Mouse (Mus musculus): ENCODE results near the gene Tmem200c. TPM values are rescaled to one million over a fixed set of nuclear protein-coding genes. Genes with fewer than 3 reads are reported as not detected.

Tmem200c gene
- 2.8 and 3.6 TPM in 2 replicates for polyA plus RNA-seq (2016; fragmentation: Nextera tagmentation; extraction: Ambion mirVana)

DNA sequence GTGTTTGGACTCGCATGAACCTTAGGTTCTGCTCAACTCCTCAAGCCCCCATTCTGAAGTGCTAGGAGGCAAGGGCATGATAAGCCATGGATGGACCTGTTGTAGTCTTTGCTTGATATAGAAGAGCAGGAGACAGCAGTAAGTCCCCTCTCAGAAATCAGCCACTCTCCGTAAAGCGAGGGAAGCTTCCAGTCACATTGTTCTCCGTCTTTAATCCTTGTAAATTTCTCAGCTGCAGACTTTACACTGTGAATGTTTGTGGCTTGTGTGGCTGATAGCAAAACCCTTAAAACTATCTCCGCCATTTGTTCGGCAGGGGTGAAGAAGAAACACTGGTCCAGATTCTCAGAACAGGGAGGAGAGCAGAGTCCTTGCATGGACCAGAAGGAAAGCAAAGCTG lies at the start of gene Tmem200c:
TSS of gene Tmem200c (plus strand) at position 301 of the 400 bp plus-strand sequence.
- H3K36me3 ChIP-seq = no peaks in the 10 kb centered on the region
- H3K4me3 ChIP-seq = no peak within 1 kb of the TSS
- no peaks in the 10 kb centered on the region for H3K4me1 ChIP-seq
- H3K27ac ChIP-seq = no peak within 1 kb of the TSS
- H3K9ac ChIP-seq = no peak within 1 kb of the TSS
- H3K27me3 ChIP-seq = no peaks in the 10 kb centered on the region
- no peak for ATAC-seq (ENCODE audit: insufficient number of reproducible peaks, insufficient read depth, low FRiP score, low TSS enrichment)
- H3K4me2 ChIP-seq (replicated peaks) = no peak within 1 kb of the TSS
- 79% methylated on average over 6 of the region's 6 CpGs for WGBS
- H3K9me3 ChIP-seq = no peaks in the 10 kb centered on the region

DNA sequence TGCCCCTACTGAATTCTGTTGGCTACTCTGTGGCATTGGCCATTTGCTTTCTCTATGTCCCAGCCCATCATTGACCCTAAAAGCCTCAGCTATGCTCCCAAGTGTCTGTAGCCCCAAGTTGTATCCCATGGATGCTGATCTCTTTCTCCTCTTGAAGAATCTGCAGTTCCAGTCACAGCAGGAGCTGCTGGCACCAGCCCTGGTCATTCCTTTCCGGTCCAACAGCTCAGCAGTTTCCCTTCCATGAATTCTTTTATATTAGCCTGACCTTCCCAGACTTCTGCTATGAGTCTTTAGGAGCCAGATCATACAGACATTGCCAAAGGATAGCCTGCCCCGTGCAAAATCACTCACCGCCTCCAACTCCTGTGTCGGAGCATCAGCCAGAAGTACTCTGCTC lies 32.7 kb upstream of the Tmem200c start:
- Histone ChIP-seq H3K4me2 (replicated peaks) (no peak overlapping the region), H3K9me3 (no peaks in the 10 kb centered on the region), H3K4me1 (no peaks in the 10 kb centered on the region), H3K27ac (no peak overlapping the region), H3K9ac (no peak overlapping the region), H3K27me3 (no peaks in the 10 kb centered on the region), H3K4me3 (no peak overlapping the region), H3K36me3 (no peaks in the 10 kb centered on the region)
- ATAC-seq (ENCODE audit: insufficient number of reproducible peaks, insufficient read depth, low FRiP score, low TSS enrichment) = no peak
- WGBS = 83% methylated on average over 4 of the region's 4 CpGs

DNA sequence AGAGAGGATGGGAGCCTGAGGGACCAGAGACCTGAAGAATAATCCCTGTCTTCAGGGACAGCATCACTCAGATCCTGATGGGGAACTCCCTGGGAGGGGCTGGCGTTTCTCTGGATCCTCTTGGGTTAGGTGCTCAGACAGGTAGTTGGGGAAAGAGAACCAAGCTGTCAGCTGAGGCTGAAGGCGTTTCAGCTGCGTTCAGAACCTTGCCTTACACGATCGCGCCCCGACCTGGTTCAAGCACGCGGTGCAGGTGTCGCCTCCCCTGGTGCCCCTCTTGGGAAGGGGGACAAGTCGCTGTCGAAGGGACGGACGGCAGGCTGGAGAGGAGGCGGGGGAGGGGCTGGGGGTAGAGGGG lies 10.2 kb downstream of the Tmem200c start:
- Histone ChIP-seq H3K27me3 (peaks cover 64% of the 10 kb centered on the region), H3K36me3 (no peaks in the 10 kb centered on the region), H3K4me1 (peaks cover 25% of the 10 kb centered on the region), H3K9ac (peak overlapping the region; percentile 63), H3K9me3 (no peaks in the 10 kb centered on the region), H3K27ac (no peak overlapping the region), H3K4me2 (replicated peaks) (peak overlapping the region; percentile 82), H3K4me3 (peak overlapping the region; percentile 51)
- ATAC-seq (ENCODE audit: insufficient number of reproducible peaks, insufficient read depth, low FRiP score, low TSS enrichment) = peak; percentile 33
- WGBS = under 1% methylated on average over 15 of the region's 15 CpGs

DNA sequence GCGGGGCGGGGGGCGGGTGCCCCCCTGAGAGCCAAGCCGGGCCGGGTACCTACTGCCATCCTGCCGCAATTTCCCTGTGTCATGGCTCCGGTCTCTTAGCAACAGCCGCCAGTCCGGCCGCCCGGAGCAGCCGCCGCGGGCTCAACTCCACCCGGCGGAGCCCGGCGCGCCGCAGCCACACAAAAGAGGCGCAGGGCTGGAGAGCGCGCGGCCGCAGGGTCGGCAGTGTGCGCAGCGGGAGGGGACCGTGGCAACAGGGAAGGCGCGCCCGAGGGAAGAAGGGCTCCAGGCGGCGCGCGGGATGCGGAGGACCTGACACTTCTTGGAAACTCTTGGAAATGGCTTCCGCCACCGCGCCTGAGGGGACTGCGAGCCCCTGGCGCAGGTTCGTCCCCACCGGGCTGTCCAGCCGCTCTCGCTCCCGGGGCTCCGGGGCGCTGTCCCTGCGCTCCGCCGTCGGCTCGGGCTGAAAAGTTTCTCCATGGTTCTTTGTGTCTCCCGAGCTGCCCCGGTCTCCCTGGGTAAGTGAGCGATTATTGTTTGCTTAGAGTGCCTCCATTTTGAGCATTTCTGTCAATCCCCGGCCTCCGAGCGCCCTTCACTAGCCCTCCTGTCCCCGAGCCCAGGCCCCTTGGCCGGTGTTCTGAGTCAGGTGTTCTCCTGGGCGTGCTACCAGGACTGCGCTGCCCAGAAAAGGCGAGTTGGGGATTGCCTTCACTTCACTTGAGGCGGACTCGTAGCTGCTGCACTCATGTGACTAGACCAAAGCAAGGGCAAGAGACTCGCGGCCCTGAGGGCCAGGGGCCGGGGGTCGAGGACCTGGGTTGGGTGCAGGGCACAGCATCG lies 10.8 kb downstream of the Tmem200c start:
- Histone ChIP-seq H3K9ac (peak overlapping the region; percentile 63), H3K4me1 (peaks cover 30% of the 10 kb centered on the region), H3K9me3 (no peaks in the 10 kb centered on the region), H3K27me3 (peaks cover 70% of the 10 kb centered on the region), H3K27ac (no peak overlapping the region), H3K36me3 (no peaks in the 10 kb centered on the region), H3K4me2 (replicated peaks) (peak overlapping the region; percentile 82), H3K4me3 (peak overlapping the region; percentile 51)
- WGBS = under 1% methylated on average over 65 of the region's 72 CpGs
- ATAC-seq (ENCODE audit: insufficient number of reproducible peaks, insufficient read depth, low FRiP score, low TSS enrichment) = peak; percentile 61; the same call in 1 of the 2 replicates

DNA sequence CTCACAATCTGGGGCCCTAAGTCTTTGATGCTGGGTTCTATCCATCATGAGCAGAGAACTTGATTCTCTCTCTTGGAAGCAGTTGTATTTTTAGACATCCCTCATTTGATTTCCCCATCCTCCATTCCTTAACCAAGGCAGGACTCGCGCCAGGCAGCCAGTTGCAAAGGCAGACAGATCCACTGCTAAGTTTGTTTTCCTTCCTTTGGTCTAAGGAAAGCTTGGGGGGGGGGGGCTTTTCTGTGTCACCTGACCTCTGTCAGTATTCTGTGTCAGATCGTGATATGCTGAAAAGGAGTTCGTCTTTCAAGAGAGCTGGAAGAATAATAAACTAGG lies 11.4 kb downstream of the Tmem200c start:
- H3K27ac ChIP-seq = no peak overlapping the region
- 3% methylated on average over 4 of the region's 4 CpGs for WGBS

DNA sequence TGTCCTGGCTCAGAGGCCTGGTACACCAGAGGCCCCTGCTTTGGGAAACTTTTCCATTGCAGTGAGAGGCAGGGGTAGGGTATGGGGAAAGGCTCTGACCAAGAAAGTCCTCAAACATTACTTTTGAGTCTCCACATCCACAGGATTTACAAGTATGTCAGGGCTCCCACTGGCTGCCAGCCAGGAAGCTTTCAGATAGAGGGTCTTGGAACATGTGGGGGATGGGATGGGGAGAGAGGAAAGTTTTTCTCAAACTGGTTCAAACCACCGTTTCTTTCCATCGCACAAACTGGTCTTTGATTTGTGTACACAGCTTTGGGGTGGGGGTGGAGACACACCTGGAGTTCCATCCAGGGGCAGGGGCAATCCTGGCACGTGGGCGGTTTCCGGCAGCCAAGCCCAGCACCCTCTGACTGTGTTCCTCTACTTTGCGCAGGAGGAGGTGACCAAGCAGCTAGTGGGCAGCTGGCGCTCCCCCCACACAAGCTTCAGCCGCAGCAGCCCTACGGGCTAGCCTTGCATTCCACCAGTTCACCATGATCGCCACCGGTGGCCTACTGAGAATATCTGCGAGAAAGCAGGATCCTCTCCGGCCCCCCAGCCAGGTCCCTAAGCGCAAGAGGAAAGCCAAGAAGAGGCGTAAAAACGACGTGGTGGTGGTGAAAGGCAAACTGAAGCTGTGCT lies 13.6 kb downstream of the Tmem200c start:
- H3K9me3 ChIP-seq = no peaks in the 10 kb centered on the region
- WGBS = 11% methylated on average over 17 of the region's 17 CpGs
- peaks cover 71% of the 10 kb centered on the region for H3K27me3 ChIP-seq
- peak overlapping the region; percentile 49; the same call in 1 of the 2 replicates for H3K4me3 ChIP-seq
- no peaks in the 10 kb centered on the region for H3K36me3 ChIP-seq
- H3K4me2 ChIP-seq (replicated peaks) = peak overlapping the region; percentile 98
- H3K27ac ChIP-seq = no peak overlapping the region
- no peak overlapping the region for H3K9ac ChIP-seq
- no peak for ATAC-seq (ENCODE audit: insufficient number of reproducible peaks, insufficient read depth, low FRiP score, low TSS enrichment)
- peaks cover 30% of the 10 kb centered on the region for H3K4me1 ChIP-seq

More for the DNA sequence above, 11.4 kb downstream of the Tmem200c start:
- Histone ChIP-seq H3K9me3 (no peaks in the 10 kb centered on the region), H3K4me3 (peak overlapping the region; percentile 51), H3K4me2 (replicated peaks) (peak overlapping the region; percentile 82), H3K36me3 (no peaks in the 10 kb centered on the region), H3K4me1 (peaks cover 30% of the 10 kb centered on the region), H3K9ac (peak overlapping the region; percentile 63), H3K27me3 (peaks cover 71% of the 10 kb centered on the region)
- ATAC-seq (ENCODE audit: insufficient number of reproducible peaks, insufficient read depth, low FRiP score, low TSS enrichment) = no peak

DNA sequence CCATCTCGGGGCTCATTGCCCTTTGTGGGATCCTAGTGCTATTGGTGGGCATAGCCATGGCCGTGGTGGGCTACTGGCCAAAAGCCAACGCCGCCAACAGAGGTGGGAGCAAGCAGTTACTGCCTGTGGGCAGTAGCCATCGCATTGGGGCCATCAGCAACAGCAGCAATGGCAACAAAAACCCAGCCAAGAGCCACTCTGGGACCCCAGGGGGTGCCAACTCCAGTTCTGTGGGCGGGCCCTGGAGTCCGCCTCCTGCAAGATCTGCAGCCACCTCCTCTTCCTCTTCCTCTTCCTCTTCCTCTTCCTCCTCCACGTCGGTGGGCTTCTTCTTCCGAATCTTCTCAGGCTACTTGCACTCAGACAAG lies 14.1 kb downstream of the Tmem200c start:
- H3K9ac ChIP-seq = no peak overlapping the region
- peak overlapping the region; percentile 98 for H3K4me2 ChIP-seq (replicated peaks)
- H3K36me3 ChIP-seq = no peaks in the 10 kb centered on the region
- peak overlapping the region; percentile 49 for H3K4me3 ChIP-seq
- 14% methylated on average over 10 of the region's 10 CpGs for WGBS
- peaks cover 66% of the 10 kb centered on the region for H3K27me3 ChIP-seq
- H3K4me1 ChIP-seq = peaks cover 30% of the 10 kb centered on the region
- no peak overlapping the region for H3K27ac ChIP-seq
- no peak for ATAC-seq (ENCODE audit: insufficient number of reproducible peaks, insufficient read depth, low FRiP score, low TSS enrichment)
- no peaks in the 10 kb centered on the region for H3K9me3 ChIP-seq

DNA sequence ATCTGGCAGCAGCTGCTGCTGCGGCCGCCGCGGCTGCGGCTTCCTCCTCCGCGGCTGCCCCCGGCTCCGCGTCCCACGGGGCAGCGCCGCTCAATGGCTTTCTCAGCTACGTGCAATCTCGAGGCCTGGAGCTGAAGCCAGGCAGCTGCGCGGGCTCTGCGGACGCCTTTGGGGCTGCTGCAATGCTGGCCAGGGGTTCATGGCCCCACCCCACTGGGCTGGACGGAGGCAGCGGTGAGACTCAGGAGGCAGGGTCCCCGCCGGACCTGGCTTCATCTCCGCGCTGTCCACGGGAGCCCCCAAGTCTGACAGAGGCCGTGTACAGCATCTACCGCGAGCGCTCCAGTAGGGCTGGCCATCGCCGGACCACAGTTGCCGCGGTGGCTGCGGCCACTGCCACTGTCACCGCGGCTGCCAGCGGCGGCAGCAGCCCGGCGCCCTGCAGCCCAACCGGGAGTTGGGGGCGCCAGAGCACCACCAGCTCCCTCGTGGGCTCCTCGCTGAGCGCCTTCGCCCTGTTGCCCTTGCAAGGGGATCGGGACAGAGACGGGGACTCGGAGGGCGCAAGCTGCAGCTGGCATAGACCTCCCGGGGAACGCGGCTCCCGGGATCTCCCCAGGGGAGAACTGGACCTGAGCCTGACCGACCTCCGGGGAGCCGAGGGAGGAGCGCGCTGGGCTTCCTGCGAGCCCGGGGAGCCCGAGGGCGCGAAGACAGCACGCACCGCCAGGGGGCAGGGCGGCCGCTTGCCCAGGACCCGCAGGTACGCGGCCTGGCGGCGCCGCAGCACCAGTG lies 14.9 kb downstream of the Tmem200c start:
- peak overlapping the region; percentile 98 for H3K4me2 ChIP-seq (replicated peaks)
- H3K4me1 ChIP-seq = peaks cover 30% of the 10 kb centered on the region
- no peaks in the 10 kb centered on the region for H3K9me3 ChIP-seq
- no peak overlapping the region for H3K27ac ChIP-seq
- H3K36me3 ChIP-seq = no peaks in the 10 kb centered on the region
- peak overlapping the region; percentile 59 for H3K9ac ChIP-seq
- no peak; the same call in 1 of the 2 replicates for ATAC-seq (ENCODE audit: insufficient number of reproducible peaks, insufficient read depth, low FRiP score, low TSS enrichment)
- WGBS = under 1% methylated on average over 73 of the region's 75 CpGs
- peaks cover 58% of the 10 kb centered on the region for H3K27me3 ChIP-seq
- peak overlapping the region; percentile 49 for H3K4me3 ChIP-seq

DNA sequence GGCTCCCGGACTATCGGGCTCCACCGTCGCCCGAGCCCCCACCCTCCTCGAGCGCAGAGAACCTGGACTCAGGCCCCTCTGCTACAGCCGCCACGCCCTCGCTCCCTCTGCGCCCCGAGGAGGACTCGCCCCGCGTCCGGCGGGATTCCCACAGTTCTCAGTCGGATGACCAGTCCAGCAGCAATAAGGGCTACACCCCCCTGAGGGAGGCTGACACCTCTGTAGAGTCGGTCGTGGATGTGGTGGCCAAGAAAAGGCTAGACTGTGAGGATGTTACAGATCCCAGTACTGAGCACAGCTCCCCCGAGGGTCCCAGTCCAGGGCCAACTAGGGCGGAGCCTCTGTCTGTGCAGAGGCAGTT lies 15.4 kb downstream of the Tmem200c start:
- peaks cover 53% of the 10 kb centered on the region for H3K27me3 ChIP-seq
- no peak overlapping the region for H3K27ac ChIP-seq
- ATAC-seq (ENCODE audit: insufficient number of reproducible peaks, insufficient read depth, low FRiP score, low TSS enrichment) = peak; percentile 64

DNA sequence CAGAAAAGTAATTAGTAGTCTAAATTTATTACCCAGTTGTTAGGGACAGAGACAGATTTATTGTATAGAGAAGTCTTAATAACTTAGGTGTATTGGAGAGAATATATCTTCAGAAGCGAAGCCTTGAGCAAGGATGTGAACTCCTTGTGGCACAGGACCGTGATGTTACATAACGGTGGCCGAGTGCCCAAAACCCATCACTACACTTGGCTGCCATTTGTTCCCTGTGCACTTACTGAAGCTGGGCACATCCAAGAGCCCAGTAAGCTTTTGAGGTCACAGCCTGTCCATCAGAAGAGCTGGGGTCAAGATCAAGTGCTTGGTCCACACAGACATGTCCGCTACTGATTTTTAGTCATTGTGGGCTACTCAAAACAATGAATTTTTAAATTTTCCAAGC lies 19.5 kb downstream of the Tmem200c start:
- Histone ChIP-seq H3K36me3 (no peaks in the 10 kb centered on the region), H3K27ac (no peak overlapping the region), H3K27me3 (peaks cover 20% of the 10 kb centered on the region), H3K4me2 (replicated peaks) (no peak overlapping the region), H3K9ac (no peak overlapping the region), H3K9me3 (no peaks in the 10 kb centered on the region), H3K4me3 (no peak overlapping the region), H3K4me1 (peaks cover 10% of the 10 kb centered on the region)
- 90% methylated on average over 5 of the region's 5 CpGs for WGBS
- ATAC-seq (ENCODE audit: insufficient number of reproducible peaks, insufficient read depth, low FRiP score, low TSS enrichment) = no peak

More for the DNA sequence above, 15.4 kb downstream of the Tmem200c start:
- peaks cover 25% of the 10 kb centered on the region for H3K4me1 ChIP-seq
- peak overlapping the region; percentile 49 for H3K4me3 ChIP-seq
- H3K36me3 ChIP-seq = no peaks in the 10 kb centered on the region
- 4% methylated on average over 22 of the region's 22 CpGs for WGBS
- peak overlapping the region; percentile 59 for H3K9ac ChIP-seq
- no peaks in the 10 kb centered on the region for H3K9me3 ChIP-seq
- H3K4me2 ChIP-seq (replicated peaks) = peak overlapping the region; percentile 98

DNA sequence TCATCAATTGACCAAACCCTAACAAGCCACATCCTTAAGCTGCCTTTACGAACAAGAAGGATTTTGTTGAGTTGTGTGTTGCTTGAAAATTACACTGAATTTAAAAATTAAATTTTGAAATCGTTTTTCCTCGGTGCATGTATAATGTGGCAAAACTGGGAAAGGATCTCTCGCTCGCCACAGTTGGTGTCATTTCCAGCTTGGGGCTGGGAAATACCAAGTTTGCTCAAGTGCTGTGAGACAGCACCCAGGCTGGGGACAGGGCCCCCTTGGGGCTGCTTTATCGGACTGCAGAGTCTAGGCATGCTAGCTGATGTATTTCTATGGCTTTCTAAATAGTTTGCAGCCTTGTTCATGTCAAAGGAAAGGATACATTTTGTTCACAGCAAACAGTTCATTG lies 22.3 kb downstream of the Tmem200c start:
- Histone ChIP-seq H3K27ac (no peak overlapping the region), H3K9ac (no peak overlapping the region), H3K4me1 (no peaks in the 10 kb centered on the region), H3K4me3 (no peak overlapping the region), H3K36me3 (no peaks in the 10 kb centered on the region), H3K4me2 (replicated peaks) (no peak overlapping the region), H3K9me3 (no peaks in the 10 kb centered on the region), H3K27me3 (peaks cover 4% of the 10 kb centered on the region; the same call in 1 of the 2 replicates)
- 74% methylated on average over 6 of the region's 6 CpGs for WGBS
- no peak for ATAC-seq (ENCODE audit: insufficient number of reproducible peaks, insufficient read depth, low FRiP score, low TSS enrichment)

All from embryonic facial prominence, embryonic 12.5 days (tissue).